Mouse (Mus musculus) ES-Bruce4 (cell line): ENCODE measurements around the gene Cer1. TPM values are rescaled to one million over a fixed set of nuclear protein-coding genes. Genes with fewer than 3 reads are reported as not detected.
A peak's percentile ranks its signal among the peaks of the same experiment; 100 is the strongest.

Experiments
- H3K27ac ChIP-seq: 2 replicates; pipeline ENCODE4 v1.5.1; 2012; ENCODE audit warnings: low read length, inconsistent platforms; ENCODE audit not compliant: insufficient read depth
- H3K27me3 ChIP-seq: 2 replicates; pipeline ENCODE4 v1.6.1; 2012; ENCODE audit warnings: mild to moderate bottlenecking, low read length, inconsistent platforms; ENCODE audit not compliant: control insufficient read depth, poor library complexity, insufficient read depth, severe bottlenecking
- H3K36me3 ChIP-seq: 2 replicates; pipeline ENCODE4 v1.6.1; 2012; ENCODE audit warnings: inconsistent platforms, mild to moderate bottlenecking, low read length, moderate library complexity; ENCODE audit not compliant: control insufficient read depth, poor library complexity, insufficient read depth, severe bottlenecking
- H3K4me1 ChIP-seq: one replicate; pipeline ENCODE4 v1.8.1; 2011; ENCODE audit warnings: low read length; ENCODE audit not compliant: control insufficient read depth, insufficient read depth
- H3K4me3 ChIP-seq: 2 replicates; pipeline ENCODE4 v1.5.1; 2011; ENCODE audit warnings: low read depth, mild to moderate bottlenecking, low read length
- H3K9ac ChIP-seq: 2 replicates; pipeline ENCODE4 v1.6.1; 2012; ENCODE audit warnings: low read depth, mild to moderate bottlenecking, inconsistent platforms; ENCODE audit not compliant: poor library complexity, severe bottlenecking
- H3K9me3 ChIP-seq: replicated peaks from 2 replicates; pipeline ENCODE4 v1.6.1; 2012; ENCODE audit warnings: mild to moderate bottlenecking, low read length, inconsistent platforms; ENCODE audit not compliant: control insufficient read depth, poor library complexity, insufficient read depth, severe bottlenecking
- CTCF ChIP-seq: IDR thresholded peaks from one replicate; pipeline ENCODE4 v1.8.1; 2011; ENCODE audit warnings: low read depth, low read length
- EP300 ChIP-seq: IDR thresholded peaks from 2 replicates; pipeline ENCODE4 v1.6.1; 2011; ENCODE audit warnings: low read depth, low read length; ENCODE audit not compliant: insufficient read depth
- POLR2A ChIP-seq: IDR thresholded peaks from one replicate; pipeline ENCODE4 v1.8.1; 2011; ENCODE audit warnings: low read length; ENCODE audit not compliant: insufficient read depth
- polyA plus RNA-seq: library from polyadenylated mRNA; stranded (reverse); fragments of >200 nt; gene quantifications from 2 replicates; pipeline ENCODE4 v1.2.4, GENCODE M21; 2011; ENCODE audit warnings: low read depth; ENCODE audit not compliant: missing spikeins, insufficient read depth, insufficient read length

Cer1 gene
- polyA plus RNA-seq, 1 experiment: 5.0 TPM

DNA sequence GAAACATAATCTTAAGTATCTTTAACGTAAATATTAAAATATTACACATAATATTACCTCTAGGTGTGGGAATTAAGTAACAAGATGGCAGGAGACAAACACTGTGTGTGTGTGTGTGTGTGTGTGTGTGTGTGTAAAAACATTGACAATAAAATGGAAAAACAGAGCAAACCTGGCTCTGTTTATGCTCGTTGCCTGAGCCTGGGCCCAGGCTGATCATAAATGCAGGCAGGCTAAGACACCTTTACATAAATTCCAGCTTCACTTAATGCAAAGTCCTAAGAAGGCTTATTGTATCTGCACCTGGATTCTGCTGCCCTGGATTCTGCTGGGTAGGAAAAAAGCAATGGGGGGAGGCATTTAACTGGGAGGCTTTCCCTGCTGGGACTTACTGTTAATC, 6.6 kb upstream of the Cer1 start:
- no peaks in the 10 kb centered on the region for H3K4me1 ChIP-seq
- H3K9ac ChIP-seq: no peak overlapping the region
- no peaks in the 10 kb centered on the region for H3K9me3 ChIP-seq
- TF ChIP-seq EP300 (no peak), POLR2A (no peak), CTCF (no peak)
- H3K27ac ChIP-seq: no peak overlapping the region
- no peaks in the 10 kb centered on the region for H3K36me3 ChIP-seq
- no peaks in the 10 kb centered on the region; the same call in 1 of the 2 replicates for H3K27me3 ChIP-seq
- H3K4me3 ChIP-seq: no peak overlapping the region

DNA sequence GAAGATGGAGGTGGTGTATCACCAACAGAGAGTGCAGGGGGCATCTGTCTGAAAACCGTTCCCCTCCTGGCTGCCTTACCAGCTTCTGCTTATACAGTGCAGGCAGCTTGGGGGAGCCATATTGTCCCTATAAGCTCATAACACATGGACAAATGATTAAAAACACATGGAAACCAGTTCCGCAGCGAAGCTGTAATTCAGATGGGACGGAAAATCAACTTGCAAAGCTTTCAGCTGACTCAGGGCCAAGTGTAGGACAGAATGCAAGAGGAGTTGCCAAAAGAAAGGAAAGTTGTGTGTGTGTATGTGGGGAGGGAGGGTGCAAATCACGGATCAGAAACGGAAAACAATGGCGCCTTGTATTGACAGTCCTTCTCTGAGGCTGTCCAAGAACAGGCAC, 6.1 kb upstream of the Cer1 start:
- Histone ChIP-seq H3K9me3 (no peaks in the 10 kb centered on the region), H3K9ac (no peak overlapping the region), H3K27me3 (no peaks in the 10 kb centered on the region; the same call in 1 of the 2 replicates), H3K4me1 (peaks cover under 1% of the 10 kb centered on the region), H3K4me3 (no peak overlapping the region), H3K27ac (no peak overlapping the region), H3K36me3 (no peaks in the 10 kb centered on the region)
- TF ChIP-seq CTCF (no peak), POLR2A (no peak), EP300 (no peak)

GRCm38 (mm10) chr4:82890585-82890984, 5.6 kb upstream of the Cer1 start:
- Histone ChIP-seq H3K9ac (no peak overlapping the region), H3K4me1 (peaks cover 3% of the 10 kb centered on the region), H3K27ac (no peak overlapping the region), H3K9me3 (no peaks in the 10 kb centered on the region), H3K36me3 (no peaks in the 10 kb centered on the region), H3K4me3 (no peak overlapping the region), H3K27me3 (no peaks in the 10 kb centered on the region; the same call in 1 of the 2 replicates)
- TF ChIP-seq CTCF (no peak), EP300 (no peak)

GRCm38 (mm10) chr4:82886148-82886547, 1.2 kb upstream of the Cer1 start:
- Histone ChIP-seq H3K9me3 (no peaks in the 10 kb centered on the region), H3K27ac (no peak overlapping the region), H3K4me1 (peaks cover 3% of the 10 kb centered on the region), H3K27me3 (no peaks in the 10 kb centered on the region), H3K9ac (no peak overlapping the region), H3K4me3 (no peak overlapping the region), H3K36me3 (no peaks in the 10 kb centered on the region)
- TF ChIP-seq EP300 (no peak), POLR2A (no peak), CTCF (no peak)

DNA sequence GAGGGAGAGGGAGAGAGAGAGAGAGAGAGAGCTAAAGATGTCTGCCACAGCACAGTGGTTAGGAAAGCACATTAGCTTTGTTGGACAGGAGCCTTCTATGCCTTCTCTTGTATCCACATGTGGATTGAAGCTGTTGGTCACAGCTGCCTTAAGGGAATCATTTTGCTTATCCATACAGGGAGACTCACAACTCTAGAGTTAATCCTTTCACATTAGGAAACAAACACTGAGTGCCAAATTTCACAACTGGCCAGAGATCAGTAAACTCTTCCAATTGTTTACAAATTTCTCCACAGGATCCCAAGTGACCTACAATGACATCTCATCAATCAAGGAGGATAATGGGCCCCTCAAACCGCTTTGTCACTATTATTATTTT, 576 bp upstream of the Cer1 start:
- no peaks in the 10 kb centered on the region for H3K27me3 ChIP-seq
- no peaks in the 10 kb centered on the region for H3K9me3 ChIP-seq
- H3K4me1 ChIP-seq: peaks cover 3% of the 10 kb centered on the region
- H3K36me3 ChIP-seq: no peaks in the 10 kb centered on the region
- H3K27ac ChIP-seq: no peak overlapping the region
- H3K9ac ChIP-seq: no peak overlapping the region
- TF ChIP-seq POLR2A (no peak), EP300 (no peak), CTCF (no peak)
- H3K4me3 ChIP-seq: no peak overlapping the region

DNA sequence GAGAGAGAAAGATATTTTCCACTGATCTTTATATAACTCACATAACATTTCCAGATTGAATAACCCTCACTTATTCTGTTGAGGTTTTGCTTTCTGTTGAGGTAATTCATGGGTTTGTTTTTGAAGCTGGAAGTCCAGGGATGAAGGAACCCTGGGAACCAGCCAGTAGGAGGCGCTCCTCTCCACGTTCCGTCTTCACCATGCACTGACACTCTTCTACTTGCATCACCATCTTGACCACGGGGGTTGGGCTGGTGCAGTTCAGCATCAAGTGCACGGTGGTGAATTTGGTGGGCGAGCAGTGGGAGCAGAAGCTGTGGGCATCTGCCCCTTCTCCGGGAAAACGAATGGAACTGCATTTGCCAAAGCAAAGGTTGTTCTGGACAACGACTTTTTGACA, 2.4 kb downstream of the Cer1 start:
- Histone ChIP-seq H3K27me3 (no peaks in the 10 kb centered on the region), H3K27ac (no peak overlapping the region), H3K4me1 (peaks cover 3% of the 10 kb centered on the region), H3K36me3 (no peaks in the 10 kb centered on the region), H3K9ac (no peak overlapping the region), H3K9me3 (no peaks in the 10 kb centered on the region), H3K4me3 (no peak overlapping the region)
- TF ChIP-seq CTCF (peak; percentile 65), EP300 (no peak)
